Mouse (Mus musculus) retina, adult 2 months (tissue): ENCODE results near the gene Traf2.

Source experiments
- DNase-seq: peaks from one replicate; pipeline ENCODE4 v3.0.0-alpha.2; 2012; ENCODE audit warnings: low read depth, low spot score

The Traf2 gene

GRCm38 (mm10) chr2:25545996-25546810 is 537 bp downstream of the Traf2 start:
- no peak for DNase-seq

GRCm38 (mm10) chr2:25541644-25542367 is 4.9 kb downstream of the Traf2 start:
- no peak for DNase-seq

GRCm38 (mm10) chr2:25540541-25540948 is 6.2 kb downstream of the Traf2 start:
- DNase-seq: no peak

GRCm38 (mm10) chr2:25536531-25536930 is 10.2 kb downstream of the Traf2 start:
- DNase-seq: no peak

GRCm38 (mm10) chr2:25534866-25535182 is 11.9 kb downstream of the Traf2 start:
- DNase-seq: no peak

- DNase-seq: no peak
Measured at GRCm38 (mm10) chr2:25534178-25534865, 12.4 kb downstream of the Traf2 start.

- DNase-seq: no peak
Measured at GRCm38 (mm10) chr2:25533707-25534106, 13.0 kb downstream of the Traf2 start.

- DNase-seq: no peak
Measured at GRCm38 (mm10) chr2:25526510-25527302, 20.0 kb downstream of the Traf2 start.

- no peak for DNase-seq
Measured at GRCm38 (mm10) chr2:25509912-25510311, 36.8 kb downstream of the Traf2 start.

- no peak for DNase-seq
Measured at GRCm38 (mm10) chr2:25506964-25507363, 39.8 kb downstream of the Traf2 start.

- DNase-seq: no peak
Measured at GRCm38 (mm10) chr2:25505860-25506259, 40.9 kb downstream of the Traf2 start.

GRCm38 (mm10) chr2:25505000-25505399 is 41.7 kb downstream of the Traf2 start:
- DNase-seq: no peak

- DNase-seq: no peak
Measured at GRCm38 (mm10) chr2:25504538-25504937, 42.2 kb downstream of the Traf2 start.

GRCm38 (mm10) chr2:25502726-25503125 is 44.0 kb downstream of the Traf2 start:
- DNase-seq: no peak

GRCm38 (mm10) chr2:25501593-25502486 is 44.9 kb downstream of the Traf2 start, which contains the start of gene C8g:
Gene C8g, minus strand, starts transcription at chr2:25501719.
- DNase-seq: no peak

- peak; percentile 83 for DNase-seq
Measured at GRCm38 (mm10) chr2:25500576-25501405, 45.9 kb downstream of the Traf2 start, which contains the start of gene Fbxw5. Gene Fbxw5, plus strand, starts transcription at chr2:25500750.

- DNase-seq: no peak
Measured at GRCm38 (mm10) chr2:25500071-25500575, 46.6 kb downstream of the Traf2 start.

- no peak for DNase-seq
Measured at GRCm38 (mm10) chr2:25498622-25499478, 47.9 kb downstream of the Traf2 start.
